Mouse (Mus musculus) intestine, embryonic 14.5 days (tissue): ENCODE data around the gene Palld. TPM values are rescaled to one million over a fixed set of nuclear protein-coding genes. Genes with fewer than 3 reads are reported as not detected.

ENCODE experiments used
- ATAC-seq: fragments of 200-750 bp; cut with Nextera tagmentation; replicated peaks from 2 replicates; pipeline ENCODE4 v1.8.0; 2017; ENCODE audit warnings: low read depth, moderate number of reproducible peaks, moderate TSS enrichment, moderate library complexity; ENCODE audit not compliant: low FRiP score, low TSS enrichment
- DNase-seq: peaks from one replicate; pipeline ENCODE4 v3.0.0-alpha.2; 2018; ENCODE audit warnings: low spot score
- H3K27ac ChIP-seq: fragments of 300-500 bp; sonication (generic); 2 replicates; pipeline ENCODE4 v1.5.1; 2014; ENCODE audit warnings: low read depth, mild to moderate bottlenecking, control low read depth
- H3K27me3 ChIP-seq: fragments of 300-500 bp; sonication (generic); replicated peaks from 2 replicates; pipeline ENCODE4 v1.6.1; 2014; ENCODE audit warnings: low read length, control low read depth; ENCODE audit not compliant: control insufficient read depth, insufficient read depth
- H3K36me3 ChIP-seq: fragments of 300-500 bp; sonication (generic); 2 replicates; pipeline ENCODE4 v1.6.1; 2014; ENCODE audit warnings: low read length, control low read depth; ENCODE audit not compliant: control insufficient read depth, insufficient read depth
- H3K4me1 ChIP-seq: fragments of 300-500 bp; sonication (generic); replicated peaks from 2 replicates; pipeline ENCODE4 v1.6.1; 2014; ENCODE audit warnings: low read length, control low read depth, mixed read lengths; ENCODE audit not compliant: control insufficient read depth, insufficient read depth
- H3K4me2 ChIP-seq: fragments of 300-500 bp; sonication (generic); 2 replicates; pipeline ENCODE4 v1.6.1; 2014; ENCODE audit warnings: low read length
- H3K4me3 ChIP-seq: fragments of 300-500 bp; sonication (generic); 2 replicates; pipeline ENCODE4 v1.5.1; 2014; ENCODE audit warnings: low read depth, low read length, control low read depth, mixed read lengths
- H3K9ac ChIP-seq: fragments of 300-500 bp; sonication (generic); 2 replicates; pipeline ENCODE4 v1.6.1; 2014; ENCODE audit warnings: mild to moderate bottlenecking, low read length
- H3K9me3 ChIP-seq: fragments of 300-500 bp; sonication (generic); 2 replicates; pipeline ENCODE4 v1.6.1; 2016; ENCODE audit warnings: low read length, control low read depth; ENCODE audit not compliant: control insufficient read depth
- WGBS: fragments of 180-500 bp; shearing (Covaris S2); extraction: QIAGEN DNeasy Blood & Tissue Kit; methylation state at CpG from one replicate; pipeline ENCODE4 v1.1.7; 2014; 5-methylcytosine and 5-hydroxymethylcytosine counted together
- polyA plus RNA-seq: library from polyadenylated mRNA; unstranded; fragments of >200 nt; fragmentation: Nextera tagmentation; extraction: Ambion mirVana; gene quantifications from 2 replicates; pipeline ENCODE4 v1.2.1, GENCODE M21; 2014

Gene Palld
- polyA plus RNA-seq, 1 experiment from 2014 or later: 66.4 TPM

GRCm38 (mm10) chr8:61691391-61691790 lies 211.1 kb downstream of the Palld start:
- Histone ChIP-seq H3K9me3 (no peaks in the 10 kb centered on the region), H3K4me1 (no peaks in the 10 kb centered on the region), H3K4me3 (no peak overlapping the region), H3K36me3 (no peaks in the 10 kb centered on the region), H3K9ac (no peak overlapping the region), H3K4me2 (no peak overlapping the region), H3K27ac (no peak overlapping the region), H3K27me3 (no peaks in the 10 kb centered on the region)
- ATAC-seq: no peak
- WGBS: 41% methylated on average over 1 of the region's 1 CpGs
- DNase-seq: no peak

- no peak overlapping the region for H3K4me2 ChIP-seq
- H3K27me3 ChIP-seq: no peaks in the 10 kb centered on the region
- DNase-seq (no peak), ATAC-seq (peak; percentile 50)
- 0 out of 2 replicates have a peak, but pooled peaks cover 5% of the 10 kb centered on the region for H3K36me3 ChIP-seq
- no peaks in the 10 kb centered on the region for H3K9me3 ChIP-seq
- no peak overlapping the region for H3K27ac ChIP-seq
- H3K9ac ChIP-seq: no peak overlapping the region
- H3K4me1 ChIP-seq: no peaks in the 10 kb centered on the region
- H3K4me3 ChIP-seq: no peak overlapping the region
- WGBS: 48% methylated on average over 4 of the region's 4 CpGs
Observed at GRCm38 (mm10) chr8:61687071-61687470, 215.4 kb downstream of the Palld start.

- H3K4me2 ChIP-seq: no peak overlapping the region
- no peak overlapping the region for H3K27ac ChIP-seq
- no peaks in the 10 kb centered on the region for H3K9me3 ChIP-seq
- 0 out of 2 replicates have a peak, but pooled peaks cover 5% of the 10 kb centered on the region for H3K36me3 ChIP-seq
- H3K27me3 ChIP-seq: no peaks in the 10 kb centered on the region
- ATAC-seq (no peak), DNase-seq (no peak)
- no peak overlapping the region for H3K9ac ChIP-seq
- no peaks in the 10 kb centered on the region for H3K4me1 ChIP-seq
- no peak overlapping the region for H3K4me3 ChIP-seq
Observed at GRCm38 (mm10) chr8:61686340-61686739, 216.2 kb downstream of the Palld start.

GRCm38 (mm10) chr8:61685280-61685679 lies 217.2 kb downstream of the Palld start:
- no peak overlapping the region for H3K27ac ChIP-seq
- H3K9ac ChIP-seq: no peak overlapping the region
- no peak for DNase-seq
- H3K27me3 ChIP-seq: no peaks in the 10 kb centered on the region
- H3K4me2 ChIP-seq: no peak overlapping the region
- H3K36me3 ChIP-seq: 0 out of 2 replicates have a peak, but pooled peaks cover 5% of the 10 kb centered on the region
- ATAC-seq: no peak
- WGBS: 100% methylated on average over 1 of the region's 1 CpGs
- no peaks in the 10 kb centered on the region for H3K9me3 ChIP-seq
- H3K4me3 ChIP-seq: no peak overlapping the region
- H3K4me1 ChIP-seq: no peaks in the 10 kb centered on the region

GRCm38 (mm10) chr8:61684280-61684939 lies 218.1 kb downstream of the Palld start:
- H3K27ac ChIP-seq: no peak overlapping the region
- no peak overlapping the region for H3K4me2 ChIP-seq
- no peak overlapping the region for H3K4me3 ChIP-seq
- no peaks in the 10 kb centered on the region for H3K4me1 ChIP-seq
- DNase-seq: no peak
- H3K9me3 ChIP-seq: no peaks in the 10 kb centered on the region
- ATAC-seq: no peak
- WGBS: 52% methylated on average over 4 of the region's 4 CpGs
- H3K27me3 ChIP-seq: no peaks in the 10 kb centered on the region
- 0 out of 2 replicates have a peak, but pooled peaks cover 5% of the 10 kb centered on the region for H3K36me3 ChIP-seq
- no peak overlapping the region for H3K9ac ChIP-seq

GRCm38 (mm10) chr8:61682902-61683301 lies 219.6 kb downstream of the Palld start:
- Histone ChIP-seq H3K4me2 (no peak overlapping the region), H3K9ac (no peak overlapping the region), H3K27ac (no peak overlapping the region), H3K4me1 (no peaks in the 10 kb centered on the region), H3K36me3 (0 out of 2 replicates have a peak, but pooled peaks cover 5% of the 10 kb centered on the region), H3K4me3 (no peak overlapping the region), H3K27me3 (no peaks in the 10 kb centered on the region), H3K9me3 (no peaks in the 10 kb centered on the region)
- 37% methylated on average over 2 of the region's 2 CpGs for WGBS
- DNase-seq (no peak), ATAC-seq (no peak)

- Histone ChIP-seq H3K27ac (no peak overlapping the region), H3K9ac (no peak overlapping the region), H3K4me2 (no peak overlapping the region), H3K4me3 (no peak overlapping the region), H3K27me3 (no peaks in the 10 kb centered on the region), H3K4me1 (no peaks in the 10 kb centered on the region), H3K36me3 (0 out of 2 replicates have a peak, but pooled peaks cover 5% of the 10 kb centered on the region), H3K9me3 (no peaks in the 10 kb centered on the region)
- DNase-seq: no peak
- WGBS: 52% methylated on average over 3 of the region's 3 CpGs
- ATAC-seq: no peak
Observed at GRCm38 (mm10) chr8:61681217-61681616, 221.3 kb downstream of the Palld start.

- no peak for DNase-seq
Observed at GRCm38 (mm10) chr8:61677227-61677626, 225.3 kb downstream of the Palld start.

GRCm38 (mm10) chr8:61671151-61671550 lies 231.3 kb downstream of the Palld start:
- ATAC-seq: no peak
- DNase-seq: no peak

More at GRCm38 (mm10) chr8:61677227-61677626, 225.3 kb downstream of the Palld start:
- Histone ChIP-seq H3K27ac (no peak overlapping the region), H3K4me2 (no peak overlapping the region), H3K9ac (no peak overlapping the region), H3K27me3 (no peaks in the 10 kb centered on the region), H3K36me3 (no peaks in the 10 kb centered on the region), H3K9me3 (no peaks in the 10 kb centered on the region), H3K4me3 (no peak overlapping the region), H3K4me1 (no peaks in the 10 kb centered on the region)
- no peak for ATAC-seq
- WGBS: 93% methylated on average over 5 of the region's 5 CpGs

More at GRCm38 (mm10) chr8:61671151-61671550, 231.3 kb downstream of the Palld start:
- Histone ChIP-seq H3K4me2 (no peak overlapping the region), H3K4me1 (no peaks in the 10 kb centered on the region), H3K36me3 (no peaks in the 10 kb centered on the region), H3K4me3 (no peak overlapping the region), H3K9me3 (no peaks in the 10 kb centered on the region), H3K27ac (no peak overlapping the region), H3K27me3 (no peaks in the 10 kb centered on the region), H3K9ac (no peak overlapping the region)
